Mouse (Mus musculus) hindbrain, postnatal 0 days (tissue): Measurements from ENCODE around the gene Mrps18b. TPM values are rescaled to one million over a fixed set of nuclear protein-coding genes. Genes with fewer than 3 reads are reported as not detected.

Experiments used
- ATAC-seq: fragments of 200-750 bp; cut with Nextera tagmentation; 2 replicates; pipeline ENCODE4 v1.8.0; 2017; ENCODE audit warnings: mild to moderate bottlenecking, moderate TSS enrichment, moderate library complexity
- DNase-seq: peaks from one replicate; pipeline ENCODE4 v3.0.0-alpha.2; 2015; ENCODE audit warnings: low spot score
- H3K27ac ChIP-seq: fragments of 300-500 bp; sonication (generic); 2 replicates; pipeline ENCODE4 v1.5.1; 2014; ENCODE audit warnings: mild to moderate bottlenecking
- H3K27me3 ChIP-seq: fragments of 300-500 bp; sonication (generic); 2 replicates; pipeline ENCODE4 v1.6.1; 2014; ENCODE audit warnings: low read length, mixed read lengths; ENCODE audit not compliant: insufficient read depth
- H3K36me3 ChIP-seq: fragments of 300-500 bp; sonication (generic); 2 replicates; pipeline ENCODE4 v1.6.1; 2014; ENCODE audit warnings: low read length, mixed read lengths; ENCODE audit not compliant: insufficient read depth
- H3K4me1 ChIP-seq: fragments of 300-500 bp; sonication (generic); 2 replicates; pipeline ENCODE4 v1.6.1; 2014; ENCODE audit warnings: antibody characterized with exemption, low read length, mixed read lengths; ENCODE audit not compliant: insufficient read depth
- H3K4me2 ChIP-seq: fragments of 300-500 bp; sonication (generic); 2 replicates; pipeline ENCODE4 v1.6.1; 2014; ENCODE audit warnings: low read depth, mild to moderate bottlenecking, low read length, moderate library complexity, mixed read lengths
- H3K4me3 ChIP-seq: fragments of 300-500 bp; sonication (generic); 2 replicates; pipeline ENCODE4 v1.5.1; 2014; ENCODE audit warnings: low read length
- H3K9ac ChIP-seq: fragments of 300-500 bp; sonication (generic); replicated peaks from 2 replicates; pipeline ENCODE4 v1.6.1; 2014; ENCODE audit warnings: mild to moderate bottlenecking, low read length, moderate library complexity, mixed read lengths
- H3K9me3 ChIP-seq: fragments of 300-500 bp; sonication (generic); 2 replicates; pipeline ENCODE4 v1.6.1; 2016; ENCODE audit warnings: low read length, mixed read lengths
- CTCF ChIP-seq: IDR thresholded peaks from 2 replicates; pipeline ENCODE4 v1.5.1; 2016; ENCODE audit warnings: antibody characterized with exemption, control low read depth, low read depth
- WGBS: fragments of 180-500 bp; shearing (Covaris S2); extraction: QIAGEN DNeasy Blood & Tissue Kit; methylation state at CpG from one replicate; pipeline ENCODE4 v1.1.7; 2014; 5-methylcytosine and 5-hydroxymethylcytosine counted together
- polyA plus RNA-seq: library from polyadenylated mRNA; unstranded; fragments of >200 nt; fragmentation: Nextera tagmentation; extraction: Ambion mirVana; gene quantifications from 2 replicates; pipeline ENCODE4 v1.2.1, GENCODE M21; 2015
- total RNA-seq: library from RNA; depleted of rRNA; stranded (reverse); fragments of >200 nt; gene quantifications from 2 replicates; pipeline ENCODE4 v1.2.3, GENCODE M21; 2014

Mrps18b gene
- total and polyA plus RNA-seq, 2 experiments from 2014 or later, result 42.9 to 72.2 TPM

- no peak for DNase-seq
- H3K27me3 ChIP-seq, result no peaks in the 10 kb centered on the region
- peak; percentile 5; the same call in 1 of the 2 replicates for ATAC-seq
- H3K9me3 ChIP-seq, result no peaks in the 10 kb centered on the region
- H3K4me2 ChIP-seq, result peak overlapping the region; percentile 87
- peak overlapping the region; percentile 63 for H3K9ac ChIP-seq
- peak overlapping the region; percentile 77 for H3K27ac ChIP-seq
- TF ChIP-seq CTCF, result no peak
- WGBS, result 18% methylated on average over 20 of the region's 20 CpGs
- peaks cover 14% of the 10 kb centered on the region for H3K4me1 ChIP-seq
- H3K36me3 ChIP-seq, result peaks cover 24% of the 10 kb centered on the region; the same call in 1 of the 2 replicates
- H3K4me3 ChIP-seq, result peak overlapping the region; percentile 55
Observed at GRCm38 (mm10) chr17:35909186-35909918, 6.8 kb downstream of the Mrps18b start.

- Histone ChIP-seq H3K4me1 (peaks cover 14% of the 10 kb centered on the region), H3K4me2 (no peak overlapping the region), H3K36me3 (peaks cover 24% of the 10 kb centered on the region), H3K9ac (no peak overlapping the region), H3K9me3 (no peaks in the 10 kb centered on the region), H3K4me3 (no peak overlapping the region), H3K27me3 (no peaks in the 10 kb centered on the region), H3K27ac (no peak overlapping the region)
- TF ChIP-seq CTCF, result peak; percentile 31; the same call in 1 of the 2 replicates
- DNase-seq (no peak), ATAC-seq (no peak)
- WGBS, result 78% methylated on average over 2 of the region's 2 CpGs
Observed at GRCm38 (mm10) chr17:35907609-35908008, 8.6 kb downstream of the Mrps18b start.

- DNase-seq (no peak), ATAC-seq (no peak)
- H3K27me3 ChIP-seq, result no peaks in the 10 kb centered on the region
- H3K36me3 ChIP-seq, result peaks cover 25% of the 10 kb centered on the region
- no peaks in the 10 kb centered on the region for H3K9me3 ChIP-seq
- 94% methylated on average over 1 of the region's 1 CpGs for WGBS
- H3K4me3 ChIP-seq, result no peak overlapping the region
- no peak overlapping the region for H3K4me2 ChIP-seq
- no peak for TF ChIP-seq CTCF
- no peak overlapping the region for H3K27ac ChIP-seq
- H3K9ac ChIP-seq, result no peak overlapping the region
- H3K4me1 ChIP-seq, result peaks cover 14% of the 10 kb centered on the region
Observed at GRCm38 (mm10) chr17:35905587-35905986, 10.6 kb downstream of the Mrps18b start.

- Histone ChIP-seq H3K4me2 (no peak overlapping the region), H3K9ac (no peak overlapping the region), H3K27ac (no peak overlapping the region), H3K27me3 (no peaks in the 10 kb centered on the region), H3K4me3 (no peak overlapping the region), H3K4me1 (peaks cover 12% of the 10 kb centered on the region), H3K36me3 (peaks cover 34% of the 10 kb centered on the region), H3K9me3 (no peaks in the 10 kb centered on the region)
- no peak for DNase-seq
- no peak for TF ChIP-seq CTCF
- 82% methylated on average over 4 of the region's 4 CpGs for WGBS
- no peak for ATAC-seq
Observed at GRCm38 (mm10) chr17:35903992-35904355, 12.2 kb downstream of the Mrps18b start.

GRCm38 (mm10) chr17:35903343-35903991 lies 12.7 kb downstream of the Mrps18b start:
- no peak overlapping the region for H3K27ac ChIP-seq
- no peak overlapping the region for H3K9ac ChIP-seq
- peaks cover 34% of the 10 kb centered on the region for H3K36me3 ChIP-seq
- H3K27me3 ChIP-seq, result no peaks in the 10 kb centered on the region
- no peak for ATAC-seq
- 87% methylated on average over 9 of the region's 9 CpGs for WGBS
- H3K4me3 ChIP-seq, result no peak overlapping the region
- no peak for DNase-seq
- H3K9me3 ChIP-seq, result no peaks in the 10 kb centered on the region
- H3K4me1 ChIP-seq, result peaks cover 7% of the 10 kb centered on the region
- TF ChIP-seq CTCF, result no peak
- no peak overlapping the region for H3K4me2 ChIP-seq

- Histone ChIP-seq H3K4me1 (peaks cover 6% of the 10 kb centered on the region; the same call in 1 of the 2 replicates), H3K9me3 (no peaks in the 10 kb centered on the region), H3K27me3 (no peaks in the 10 kb centered on the region), H3K9ac (no peak overlapping the region), H3K4me2 (no peak overlapping the region), H3K4me3 (no peak overlapping the region), H3K27ac (no peak overlapping the region), H3K36me3 (peaks cover 26% of the 10 kb centered on the region)
- 92% methylated on average over 3 of the region's 3 CpGs for WGBS
- no peak for DNase-seq
- no peak for ATAC-seq
- no peak for TF ChIP-seq CTCF
Observed at GRCm38 (mm10) chr17:35900636-35901035, 15.6 kb downstream of the Mrps18b start.
